Mouse (Mus musculus): ENCODE data around the gene Sigmar1. TPM values are rescaled to one million over a fixed set of nuclear protein-coding genes. Genes with fewer than 3 reads are reported as not detected.
A peak's percentile ranks its signal among the peaks of the same experiment; 100 is the strongest.

Gene Sigmar1
- total RNA-seq, 2 experiments from 2014 or later: 3.8 to 7.3 TPM

DNA sequence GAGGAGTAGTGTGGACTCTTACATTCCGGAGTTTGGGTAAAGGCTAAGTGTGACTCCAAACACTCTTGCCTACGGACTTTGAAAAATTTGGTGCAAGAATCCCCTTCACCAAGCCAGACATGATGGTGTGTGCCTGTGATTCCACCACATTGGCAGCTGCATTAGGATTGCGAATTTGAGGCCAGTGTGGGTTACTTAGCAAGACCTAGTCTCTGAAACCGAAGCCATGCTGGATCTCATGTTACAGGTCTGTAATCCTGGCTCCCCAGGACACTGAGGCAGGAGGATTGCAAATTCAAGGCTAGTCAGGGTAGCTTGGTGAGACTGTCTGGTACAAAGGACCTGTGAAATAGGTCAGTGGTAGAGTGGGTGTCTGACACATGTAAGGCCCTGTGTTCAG lies 2.7 kb upstream of the Sigmar1 start:
- ATAC-seq (replicated peaks; ENCODE audit: low FRiP score, poor library complexity, severe bottlenecking): no peak

DNA sequence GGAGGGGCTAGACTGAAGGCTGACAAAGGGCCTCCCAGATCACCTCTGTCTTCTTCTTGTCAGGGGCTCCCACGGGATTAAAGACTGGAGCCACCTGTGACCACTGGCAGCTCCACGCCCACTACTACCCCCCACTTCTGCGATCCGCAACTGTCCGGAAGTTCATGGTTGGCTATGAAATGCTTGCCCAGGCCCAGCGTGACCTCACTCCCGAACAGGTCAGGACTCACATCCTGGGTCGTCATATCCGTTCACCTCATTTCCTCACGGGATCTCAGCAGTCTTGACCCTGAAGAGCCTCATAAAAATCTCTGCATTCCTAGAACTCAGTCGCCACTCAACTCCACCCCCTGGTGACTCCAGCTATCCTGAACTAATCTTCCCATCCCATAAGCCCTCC lies 2.1 kb upstream of the Sigmar1 start:
- no peak for ATAC-seq (replicated peaks; ENCODE audit: low FRiP score, poor library complexity, severe bottlenecking)

DNA sequence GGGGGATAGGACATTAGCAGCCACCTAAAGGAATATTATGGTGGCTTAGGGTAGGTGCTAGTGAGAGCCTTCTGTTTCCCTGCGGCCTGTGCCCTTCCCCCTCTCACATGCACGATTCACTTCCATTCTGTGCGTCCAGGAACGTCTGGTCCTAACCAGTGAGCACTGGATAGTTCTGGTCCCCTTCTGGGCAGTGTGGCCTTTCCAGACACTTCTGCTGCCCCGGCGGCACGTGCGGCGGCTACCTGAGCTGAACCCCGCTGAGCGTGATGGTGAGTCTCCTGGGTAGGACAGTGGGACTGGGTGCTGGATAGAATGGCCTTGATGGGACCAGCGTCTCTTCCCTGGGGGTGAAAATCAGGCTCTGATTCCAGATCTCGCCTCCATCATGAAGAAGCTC lies 1.4 kb upstream of the Sigmar1 start:
- no peak for ATAC-seq (replicated peaks; ENCODE audit: low FRiP score, poor library complexity, severe bottlenecking)

DNA sequence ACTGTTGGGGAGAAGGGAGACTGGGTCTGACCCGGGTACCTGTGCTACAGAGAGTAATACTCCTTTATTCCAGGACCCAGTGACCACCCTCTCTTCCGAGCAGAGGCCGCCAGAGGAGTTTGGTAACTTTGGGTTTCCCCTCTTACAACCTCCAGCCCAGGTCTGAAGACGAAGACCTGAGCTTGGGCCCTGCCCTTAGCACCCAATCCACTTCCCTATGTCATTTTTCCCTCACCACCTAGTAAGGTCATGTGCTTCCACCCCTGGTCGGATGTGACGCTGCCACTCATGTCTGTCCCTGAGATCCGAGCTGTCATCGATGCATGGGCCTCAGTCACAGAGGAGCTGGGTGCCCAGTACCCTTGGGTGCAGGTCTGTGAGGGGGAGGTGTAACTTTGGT lies 483 bp upstream of the Sigmar1 start:
- ATAC-seq (replicated peaks; ENCODE audit: low FRiP score, poor library complexity, severe bottlenecking): no peak

DNA sequence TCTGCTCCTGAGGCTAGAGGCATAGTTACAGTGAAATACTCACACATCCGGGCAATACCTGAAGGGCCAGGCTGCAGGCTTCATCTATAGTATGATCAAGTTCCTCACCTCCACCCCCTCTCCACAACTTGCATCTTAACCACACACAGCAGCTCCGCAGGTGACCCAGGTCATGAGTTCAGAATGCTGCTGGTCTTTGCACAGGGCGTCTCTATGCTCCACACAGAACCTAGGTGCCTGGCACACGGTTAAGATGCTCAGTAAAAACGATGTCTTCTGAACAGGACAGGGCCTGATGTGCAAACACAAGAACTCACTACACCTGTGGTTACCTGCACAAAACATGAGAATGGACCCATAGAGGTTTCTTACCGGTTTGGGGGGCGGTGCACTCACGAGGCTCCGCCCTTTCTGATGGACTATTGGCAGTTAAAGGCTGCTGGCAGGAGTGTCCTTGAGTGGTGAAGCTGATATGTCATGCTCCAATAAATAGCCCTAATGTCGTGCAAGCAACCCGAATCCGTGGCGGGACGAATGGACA lies 1.1 kb downstream of the Sigmar1 start, which contains the start of gene Galt:
Galt (plus strand) TSS at position 432 of the 541 bp plus-strand sequence.
- peak; percentile 74 for ATAC-seq (replicated peaks; ENCODE audit: low FRiP score, poor library complexity, severe bottlenecking)

DNA sequence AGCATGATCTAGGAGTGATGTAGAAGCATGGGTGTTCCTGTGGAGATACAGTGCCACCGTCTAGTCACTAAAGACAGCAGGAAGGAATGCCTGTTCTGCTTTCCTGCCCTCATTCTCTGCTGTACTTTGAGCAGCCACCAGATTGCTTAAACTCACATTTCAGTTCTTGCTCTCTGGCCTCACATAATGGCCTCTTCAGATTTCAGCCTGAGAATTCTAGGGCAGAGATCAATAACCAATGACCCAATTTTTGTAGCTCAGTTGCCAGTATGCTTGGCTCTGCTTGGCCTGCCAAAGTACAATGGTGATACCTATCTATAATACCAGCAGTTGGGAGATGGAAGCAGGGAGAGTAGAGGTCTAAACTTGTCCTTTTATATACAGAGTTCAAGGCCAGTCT lies 10.9 kb downstream of the Sigmar1 start:
- ATAC-seq (replicated peaks; ENCODE audit: low FRiP score, poor library complexity, severe bottlenecking): no peak

DNA sequence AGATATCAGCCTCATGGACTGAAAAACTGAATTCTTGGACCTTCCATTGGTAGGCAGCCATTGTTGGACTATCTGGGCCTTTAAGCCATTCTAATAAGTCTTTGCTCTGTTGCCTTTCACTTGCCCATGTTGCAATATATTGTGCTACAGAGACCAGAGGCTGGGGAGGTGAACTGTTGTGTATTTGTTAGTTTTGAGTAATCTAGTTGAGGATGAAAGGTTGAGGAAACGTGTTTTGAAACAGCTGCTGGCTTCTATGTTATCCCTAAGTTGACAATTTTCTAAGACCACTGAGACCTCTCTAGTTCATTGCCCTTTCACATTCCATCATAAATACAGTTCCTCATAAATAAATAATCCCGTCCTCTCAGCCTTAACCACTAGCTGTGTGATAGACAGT lies 11.8 kb downstream of the Sigmar1 start:
- ATAC-seq (replicated peaks; ENCODE audit: low FRiP score, poor library complexity, severe bottlenecking): no peak

DNA sequence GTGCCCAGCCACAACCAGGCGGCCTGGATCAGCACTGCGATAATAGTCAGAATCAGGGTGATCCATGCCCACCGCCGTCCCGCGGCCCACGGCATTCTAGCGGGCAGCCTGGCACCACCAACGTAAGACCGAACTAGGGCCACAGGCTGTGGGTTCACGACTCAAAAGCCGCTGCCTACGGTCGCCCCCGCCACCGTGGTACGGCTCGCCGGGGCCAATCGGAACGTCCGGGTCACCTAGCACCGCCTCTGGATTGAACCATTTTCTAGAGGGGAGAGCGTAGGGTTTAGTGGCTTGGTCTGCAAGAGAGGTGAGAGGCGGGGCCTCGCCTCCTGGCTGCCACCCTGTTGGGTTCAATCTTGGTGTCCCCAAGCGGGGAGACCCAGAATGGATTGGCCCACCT lies 14.8 kb downstream of the Sigmar1 start:
- peak; percentile 93 for ATAC-seq (replicated peaks; ENCODE audit: low FRiP score, poor library complexity, severe bottlenecking)

DNA sequence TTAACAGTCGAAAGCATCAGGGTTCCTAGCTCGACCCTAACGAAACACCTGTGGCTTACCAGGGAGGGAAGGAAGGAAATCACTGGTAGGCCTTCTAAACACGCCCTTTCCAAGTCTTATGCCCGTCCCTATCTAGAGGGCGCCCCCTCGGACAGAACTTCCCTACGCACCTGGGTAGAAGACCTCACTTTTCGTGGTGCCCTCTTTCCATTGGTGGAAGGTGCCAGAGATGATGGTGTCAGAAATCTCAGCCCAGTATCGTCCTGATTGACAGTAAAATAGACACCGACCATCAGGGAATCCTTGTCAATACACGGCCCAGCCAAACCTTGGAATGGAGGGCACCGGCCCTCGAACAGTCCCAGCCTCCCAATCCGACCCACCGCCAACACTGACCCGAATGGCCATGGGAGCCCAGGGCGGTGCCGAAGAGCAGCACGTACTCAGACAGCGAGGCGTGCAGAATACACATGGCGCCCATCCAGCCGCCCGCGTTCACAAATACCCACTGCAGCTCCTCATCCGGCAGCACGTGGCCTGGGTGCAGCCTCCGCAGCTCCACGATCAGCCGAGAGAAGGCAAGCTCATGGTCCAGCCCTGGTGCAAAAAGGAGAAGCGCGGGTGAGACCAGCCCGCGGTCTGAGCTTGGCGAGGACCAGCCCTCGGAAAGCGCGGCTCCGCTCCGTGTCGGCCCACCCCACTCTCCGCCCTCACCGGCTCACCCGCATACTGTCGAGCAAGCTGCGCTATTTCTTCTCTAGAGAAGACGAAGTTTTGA lies 15.4 kb downstream of the Sigmar1 start:
- ATAC-seq (replicated peaks; ENCODE audit: low FRiP score, poor library complexity, severe bottlenecking): peak; percentile 72

DNA sequence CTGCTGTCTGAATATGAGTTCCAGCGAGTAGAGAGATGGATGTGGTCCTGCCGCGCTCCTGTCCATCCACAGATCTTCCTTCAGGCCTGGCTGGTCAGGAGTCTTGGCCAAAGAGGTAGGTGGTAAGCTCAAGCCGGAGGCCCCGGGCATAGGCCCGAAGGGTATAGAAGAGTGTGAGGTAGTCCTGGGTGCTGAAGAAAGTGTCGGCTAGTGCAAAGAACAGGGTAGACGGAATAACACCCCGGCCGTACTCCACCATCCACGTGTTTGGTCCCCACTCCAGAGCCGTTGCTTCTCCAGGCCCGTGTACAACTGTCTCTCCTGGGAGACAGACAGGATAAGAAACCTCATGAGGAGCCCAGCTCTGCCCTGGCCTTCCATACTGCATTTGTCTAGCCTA lies 16.7 kb downstream of the Sigmar1 start:
- ATAC-seq (replicated peaks; ENCODE audit: low FRiP score, poor library complexity, severe bottlenecking): no peak

DNA sequence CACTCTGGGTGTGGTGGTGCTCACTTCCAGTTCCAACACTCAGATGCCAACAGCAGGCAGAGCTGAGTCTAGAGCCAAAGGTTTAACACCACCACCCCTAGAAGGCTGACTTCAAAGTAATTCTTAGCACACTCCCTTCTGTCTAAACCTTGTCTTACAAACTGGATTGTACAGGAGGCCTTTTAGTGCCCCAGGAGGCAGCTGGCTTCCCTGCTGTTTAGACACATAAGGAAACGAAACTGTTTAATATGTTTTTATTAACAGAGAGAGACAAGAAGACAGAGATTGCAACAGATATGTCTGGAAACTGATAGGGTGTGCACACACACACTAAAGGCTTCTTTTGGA lies 17.7 kb downstream of the Sigmar1 start:
- no peak for ATAC-seq (replicated peaks; ENCODE audit: low FRiP score, poor library complexity, severe bottlenecking)

DNA sequence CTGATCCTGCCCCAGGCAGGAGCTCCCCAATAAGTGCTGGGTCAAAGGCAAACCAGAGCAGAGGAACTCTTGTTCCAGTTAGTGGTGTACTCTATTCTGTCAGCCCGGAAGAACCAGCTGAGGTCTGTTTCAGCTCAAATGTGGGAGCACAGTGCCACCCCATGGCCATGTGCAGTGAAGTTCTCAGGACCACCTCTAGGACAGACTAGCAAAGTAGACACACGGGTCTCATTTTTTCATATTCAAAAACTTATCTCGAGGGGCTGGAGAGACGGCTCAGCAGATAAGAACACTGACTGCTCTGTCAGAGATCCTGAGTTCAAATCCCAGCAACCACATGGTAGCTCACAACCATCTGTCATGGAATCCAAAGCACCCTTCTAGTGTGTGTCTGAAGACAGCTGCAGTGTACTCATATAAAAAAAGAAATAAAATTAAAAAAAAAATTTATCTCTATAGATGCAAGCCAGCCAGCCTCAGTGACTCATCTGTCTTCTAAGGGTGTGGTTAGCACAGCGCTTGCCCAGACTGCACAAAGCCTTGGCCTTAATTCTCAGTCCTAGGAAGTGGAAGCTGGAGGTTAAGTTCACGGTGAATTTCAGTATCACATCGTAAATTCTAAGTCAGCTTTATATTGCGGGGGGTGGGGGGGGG lies 18.2 kb downstream of the Sigmar1 start:
- no peak for ATAC-seq (replicated peaks; ENCODE audit: low FRiP score, poor library complexity, severe bottlenecking)

DNA sequence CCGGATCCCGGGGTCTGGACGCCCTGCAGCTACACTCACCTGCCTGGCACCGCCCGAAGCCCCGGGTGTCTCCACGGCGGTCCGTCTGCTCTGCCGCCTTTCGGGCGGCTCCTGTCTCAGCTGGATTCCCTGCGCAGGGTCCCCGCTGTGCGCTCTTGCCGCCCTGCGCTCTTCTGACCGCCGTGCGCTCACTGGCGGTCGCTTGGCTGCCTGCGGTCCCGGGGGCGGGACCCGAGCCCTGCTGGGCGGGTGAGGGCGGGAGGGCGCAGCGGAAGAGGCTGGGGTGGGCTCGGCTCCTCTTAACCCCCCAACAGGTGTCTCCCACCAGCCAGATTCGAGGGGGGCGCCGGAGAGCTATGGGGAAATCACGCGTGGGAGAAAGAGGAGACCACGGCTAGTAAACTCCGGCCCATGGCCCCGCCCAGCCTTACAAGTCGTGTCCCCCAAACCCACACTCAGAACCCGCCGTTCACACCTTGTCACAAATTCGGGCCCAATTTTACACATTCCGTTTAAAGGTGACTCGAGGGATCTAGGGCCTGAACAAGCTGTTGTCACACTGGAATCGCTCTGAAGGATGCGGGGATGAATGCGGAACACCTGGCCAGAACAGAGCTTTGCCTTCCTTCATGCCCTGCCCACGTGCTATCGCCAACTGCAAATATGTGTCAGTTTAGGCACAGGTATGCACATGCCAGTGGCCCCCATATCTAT lies 24.7 kb downstream of the Sigmar1 start, which contains the start of gene Arid3c:
Arid3c (minus strand) TSS at position 91 of the 714 bp plus-strand sequence.
- ATAC-seq (replicated peaks; ENCODE audit: low FRiP score, poor library complexity, severe bottlenecking): no peak

DNA sequence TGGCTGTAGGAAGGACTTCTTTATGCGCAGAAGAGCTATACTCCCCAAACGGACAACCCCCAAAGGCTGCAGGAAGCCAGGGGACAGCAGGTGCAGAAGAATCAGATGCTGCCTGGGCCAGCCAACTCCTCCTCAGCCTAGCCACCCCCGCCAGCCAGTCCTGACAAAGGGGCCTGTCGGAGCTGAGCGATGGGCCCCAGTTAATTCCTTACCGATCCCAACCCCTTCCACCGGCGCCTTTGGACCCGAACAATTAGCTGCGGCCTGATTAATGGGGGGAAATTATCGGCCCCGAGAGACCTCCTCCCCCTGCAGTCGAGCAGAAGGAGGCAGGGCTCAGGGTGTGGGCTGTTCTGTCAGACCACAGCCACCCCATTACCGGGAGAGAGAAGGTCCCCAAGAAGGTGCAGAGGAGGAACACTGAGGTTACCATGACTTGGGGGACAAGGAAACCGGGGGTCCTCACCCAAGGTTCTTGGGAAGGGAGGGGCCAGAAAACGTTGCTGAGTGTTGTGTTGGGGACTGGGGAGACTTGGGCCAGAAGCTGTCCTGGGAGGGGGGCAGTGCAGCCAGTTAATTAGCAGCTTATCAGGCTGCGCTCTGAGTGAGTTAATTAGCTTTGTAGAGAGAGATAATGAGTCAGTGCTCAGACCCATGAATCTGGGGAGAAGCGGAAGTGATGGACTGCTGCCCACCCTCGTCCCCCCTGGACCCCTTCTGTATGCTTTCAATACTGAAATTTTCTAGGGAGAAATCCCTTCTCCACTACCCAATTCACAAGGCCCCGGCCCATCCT lies 28.9 kb downstream of the Sigmar1 start:
- no peak for ATAC-seq (replicated peaks; ENCODE audit: low FRiP score, poor library complexity, severe bottlenecking)

DNA sequence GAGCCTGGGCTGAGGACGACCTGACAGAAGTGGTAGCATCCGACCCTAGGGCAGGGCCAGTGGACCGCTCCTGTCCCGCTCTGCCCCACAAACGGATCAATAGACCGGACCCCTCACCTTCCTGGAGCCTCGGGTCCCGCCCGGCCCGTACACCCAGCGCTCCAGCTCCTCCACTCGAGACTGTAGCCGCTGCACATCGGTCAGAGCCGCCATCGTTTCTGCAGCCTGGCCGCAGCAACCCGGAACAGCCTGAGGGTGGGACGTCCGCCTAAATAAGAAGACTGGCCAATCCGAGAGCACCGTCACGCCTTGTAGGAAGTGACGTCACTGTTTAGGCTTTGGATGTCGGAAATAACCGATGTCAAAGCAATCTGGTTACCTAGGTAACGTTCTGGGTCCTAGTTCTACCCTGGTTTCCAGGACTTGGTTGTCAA lies 33.0 kb downstream of the Sigmar1 start, which contains the start of gene Dctn3:
Dctn3 (minus strand) TSS at position 253 of the 434 bp plus-strand sequence.
- ATAC-seq (replicated peaks; ENCODE audit: low FRiP score, poor library complexity, severe bottlenecking): peak; percentile 99

DNA sequence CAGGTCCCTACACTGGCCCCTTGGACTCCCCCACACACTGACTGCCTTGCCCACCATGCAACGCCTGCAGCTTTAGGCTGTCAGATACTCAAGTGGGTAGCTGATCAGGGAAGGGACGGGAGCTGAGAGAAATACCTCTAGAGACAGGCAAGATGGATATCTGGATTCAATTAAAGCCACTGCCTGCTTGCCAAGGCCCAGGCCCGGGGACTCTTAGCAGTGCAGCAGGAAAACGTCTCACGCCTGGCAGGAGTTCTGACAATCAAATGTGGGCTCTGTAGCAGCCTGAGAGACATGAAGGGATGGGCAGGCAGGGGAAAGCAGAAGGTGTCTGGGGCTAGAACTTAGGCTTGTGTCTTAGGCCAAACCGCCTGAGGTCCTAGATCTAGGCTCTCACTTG lies 39.1 kb downstream of the Sigmar1 start:
- ATAC-seq (replicated peaks; ENCODE audit: low FRiP score, poor library complexity, severe bottlenecking): no peak

DNA sequence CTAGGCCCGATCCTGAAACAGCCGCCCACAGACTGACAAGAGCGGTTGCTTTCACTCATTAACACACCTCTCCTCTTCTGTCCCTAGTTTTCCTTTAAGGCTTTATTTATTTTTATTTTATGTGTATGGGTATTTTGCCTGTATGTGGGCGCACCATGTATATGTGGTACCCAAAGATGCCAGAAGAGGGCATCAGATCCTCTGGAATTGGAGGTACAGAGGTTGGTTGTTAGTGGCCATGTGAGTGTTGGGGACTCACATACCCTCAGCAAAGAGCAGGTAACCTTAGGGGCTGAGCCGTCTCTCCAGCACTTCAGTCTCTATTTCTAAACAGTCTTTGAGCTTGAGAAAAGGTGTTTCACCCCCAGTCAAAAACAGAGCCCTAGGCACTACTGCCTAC lies 40.4 kb downstream of the Sigmar1 start:
- ATAC-seq (replicated peaks; ENCODE audit: low FRiP score, poor library complexity, severe bottlenecking): no peak

DNA sequence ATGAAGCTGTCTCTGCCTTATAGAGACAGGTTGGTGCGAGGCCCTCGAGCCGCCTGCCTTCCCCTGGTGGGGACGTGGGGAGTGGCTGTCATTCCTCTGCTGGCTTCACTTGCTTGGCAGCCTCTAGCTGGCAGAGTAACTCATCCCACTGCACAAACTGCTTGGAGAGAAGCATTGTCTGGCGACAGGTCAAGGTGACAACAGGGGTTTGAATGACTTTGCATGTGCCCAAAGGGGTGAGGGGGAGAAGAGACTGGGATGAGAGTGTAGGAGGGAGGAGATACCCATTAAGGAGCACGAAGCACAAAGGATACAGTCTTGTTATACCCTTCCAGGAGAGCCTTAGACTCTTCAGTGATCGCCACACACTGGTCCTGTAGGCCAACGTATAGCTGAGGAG lies 40.9 kb downstream of the Sigmar1 start:
- no peak for ATAC-seq (replicated peaks; ENCODE audit: low FRiP score, poor library complexity, severe bottlenecking)

DNA sequence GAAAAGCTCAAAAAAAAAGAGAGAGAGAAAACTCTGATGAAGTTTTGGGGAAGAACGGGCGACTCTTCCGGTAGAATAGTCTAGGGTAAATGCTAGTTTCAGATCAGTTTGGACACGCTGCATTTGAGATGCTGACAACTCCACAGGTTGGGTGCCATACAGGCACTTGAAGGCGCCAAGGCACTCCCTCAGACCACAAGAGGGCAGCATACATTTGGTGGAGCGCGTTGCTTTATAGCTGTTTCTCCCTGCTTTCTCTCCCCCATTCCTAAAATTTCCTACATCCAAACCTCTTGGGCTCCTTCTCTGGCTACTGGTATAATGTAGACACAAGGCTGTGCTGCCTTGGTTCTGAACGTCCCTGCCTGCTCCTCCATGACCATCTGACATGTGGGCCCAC lies 41.7 kb downstream of the Sigmar1 start:
- peak; percentile 55 for ATAC-seq (replicated peaks; ENCODE audit: low FRiP score, poor library complexity, severe bottlenecking)
